In the genomic region with DNA sequence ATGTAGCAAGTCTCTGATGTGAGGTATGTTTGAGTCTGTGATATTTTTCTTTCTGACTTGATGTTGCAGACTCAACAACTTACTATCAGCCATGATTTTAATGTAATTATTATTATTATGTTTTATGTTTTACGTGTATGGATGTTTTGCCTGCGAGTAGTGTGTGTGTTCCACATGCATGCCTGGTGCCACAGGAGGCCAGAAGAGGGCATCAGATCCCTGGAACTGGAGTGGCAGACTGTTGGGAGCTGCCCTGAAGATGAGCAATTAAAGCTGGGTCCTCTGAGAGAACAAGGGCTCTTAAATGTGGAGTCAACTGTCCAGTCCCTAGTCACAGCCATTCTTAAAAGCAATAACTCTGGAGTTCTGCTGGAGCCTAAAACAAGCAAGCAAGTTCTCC, we compare ENCODE assay signal across 21 mouse cellular contexts.
DNase-seq lines count a peak whose midpoint lies in the region; ATAC-seq and TF ChIP-seq lines count a peak whose summit lies in the region.
"Had no signal": no experiment of that assay in that cellular context is flagged by ENCODE, and none has a peak within 500 bp of the region (broad histone marks: within the 10 kb centered on the region; RNA-seq: fewer than 3 reads in every experiment).

No protein-coding gene starts in this region.

- no peak overlapping the region for H3K9ac ChIP-seq in forebrain, postnatal 0 days
- no peak overlapping the region for H3K9ac ChIP-seq in forebrain, embryonic 15.5 days (replicated peaks)
- H3K9ac ChIP-seq in intestine, postnatal 0 days (ENCODE audit: low read depth, low read length) = no peak overlapping the region
- H3K9ac ChIP-seq in intestine, embryonic 15.5 days = no peak overlapping the region
- no peak overlapping the region for H3K9ac ChIP-seq in lung, postnatal 0 days (replicated peaks; ENCODE audit: low read depth)
- H3K9ac ChIP-seq: hindbrain, embryonic 13.5 days had no signal

- H3K4me1 ChIP-seq in forebrain, postnatal 0 days (ENCODE audit: insufficient read depth) = no peaks in the 10 kb centered on the region
- 0 out of 2 replicates have a peak, but pooled peaks cover 5% of the 10 kb centered on the region for H3K4me1 ChIP-seq in forebrain, embryonic 15.5 days
- H3K4me1 ChIP-seq in intestine, postnatal 0 days (replicated peaks; ENCODE audit: control insufficient read depth, insufficient read depth, low read length) = no peaks in the 10 kb centered on the region
- H3K4me1 ChIP-seq in intestine, embryonic 15.5 days (replicated peaks) = no peaks in the 10 kb centered on the region
- H3K4me1 ChIP-seq in lung, postnatal 0 days (ENCODE audit: insufficient read depth, low read depth, low read length) = no peaks in the 10 kb centered on the region
- H3K4me1 ChIP-seq: hindbrain, embryonic 13.5 days; megakaryocyte, embryonic 14.5 days had no signal

- peaks cover 10% of the 10 kb centered on the region for H3K36me3 ChIP-seq in forebrain, postnatal 0 days (ENCODE audit: insufficient read depth)
- peaks cover 15% of the 10 kb centered on the region for H3K36me3 ChIP-seq in forebrain, embryonic 15.5 days
- H3K36me3 ChIP-seq in intestine, postnatal 0 days (ENCODE audit: control insufficient read depth, insufficient read depth) = peaks cover 8% of the 10 kb centered on the region; the same call in 1 of the 2 replicates
- peaks cover 9% of the 10 kb centered on the region for H3K36me3 ChIP-seq in intestine, embryonic 15.5 days
- H3K36me3 ChIP-seq in lung, postnatal 0 days (ENCODE audit: insufficient read depth, low read length) = no peaks in the 10 kb centered on the region

- no peak overlapping the region for H3K4me3 ChIP-seq in forebrain, postnatal 0 days (ENCODE audit: low read depth, low read length)
- no peak overlapping the region for H3K4me3 ChIP-seq in forebrain, embryonic 15.5 days
- no peak overlapping the region for H3K4me3 ChIP-seq in intestine, postnatal 0 days (ENCODE audit: low read depth, low read length)
- H3K4me3 ChIP-seq in intestine, embryonic 15.5 days (replicated peaks) = no peak overlapping the region
- no peak overlapping the region for H3K4me3 ChIP-seq in lung, postnatal 0 days (ENCODE audit: low read depth, low read length)
- H3K4me3 ChIP-seq: hindbrain, embryonic 13.5 days; megakaryocyte, embryonic 14.5 days had no signal

- peak; percentile 49 for TF ChIP-seq CTCF in forebrain, postnatal 0 days (IDR thresholded peaks at IDR 0.05; ENCODE audit: low read depth)
- peak; percentile 52 for TF ChIP-seq CTCF in intestine, postnatal 0 days (IDR thresholded peaks at IDR 0.05; ENCODE audit: low read depth)
- TF ChIP-seq CTCF in lung, postnatal 0 days (IDR thresholded peaks at IDR 0.05) = peak; percentile 27
- TF ChIP-seq CTCF in brain, embryonic 14.5 days (IDR thresholded peaks at IDR 0.05; ENCODE audit: borderline replicate concordance, extremely low read depth, insufficient read depth, insufficient read length) = peak; percentile 37; the same call in 1 of the 2 replicates

- WGBS in forebrain, postnatal 0 days = 94% methylated on average over 2 of the region's 2 CpGs
- WGBS in forebrain, embryonic 15.5 days = 84% methylated on average over 2 of the region's 2 CpGs
- 86% methylated on average over 2 of the region's 2 CpGs for WGBS in intestine, postnatal 0 days
- WGBS in intestine, embryonic 15.5 days = 89% methylated on average over 2 of the region's 2 CpGs
- WGBS in lung, postnatal 0 days = 88% methylated on average over 2 of the region's 2 CpGs

- no peak for ATAC-seq in forebrain, postnatal 0 days
- ATAC-seq in forebrain, embryonic 15.5 days (replicated peaks) = no peak
- ATAC-seq in intestine, postnatal 0 days = no peak
- no peak for ATAC-seq in intestine, embryonic 15.5 days
- ATAC-seq in lung, postnatal 0 days = no peak

- no peak for TF ChIP-seq EP300 in lung, postnatal 0 days (IDR thresholded peaks at IDR 0.05)

- H3K4me2 ChIP-seq in forebrain, postnatal 0 days (ENCODE audit: low read depth) = no peak overlapping the region
- H3K4me2 ChIP-seq in forebrain, embryonic 15.5 days (replicated peaks) = no peak overlapping the region
- no peak overlapping the region for H3K4me2 ChIP-seq in intestine, postnatal 0 days (replicated peaks; ENCODE audit: low read depth)
- H3K4me2 ChIP-seq in intestine, embryonic 15.5 days (replicated peaks) = no peak overlapping the region
- no peak overlapping the region for H3K4me2 ChIP-seq in lung, postnatal 0 days (replicated peaks; ENCODE audit: low read depth, low read length)
- H3K4me2 ChIP-seq: hindbrain, embryonic 13.5 days; liver, embryonic 11.5 days had no signal

- no peak for DNase-seq in forebrain, postnatal 0 days
- no peak for DNase-seq in lung, postnatal 0 days (ENCODE audit: low spot score)
- DNase-seq in lung, postnatal 25 days (ENCODE audit: low spot score) = no peak
- DNase-seq in brain, embryonic 14.5 days (ENCODE audit: low read depth) = no peak
- DNase-seq in yolk sac, embryonic 10.5 days (ENCODE audit: low spot score) = no peak
- DNase-seq: adrenal gland, adult 8-10 months; cerebellum, adult 11 months; cerebellum, postnatal 36 days; gastrocnemius, postnatal 10 days; kidney, adult 18-20 months; kidney, postnatal 25 days; layer of hippocampus, adult 9-11 months; lung, postnatal 10 days; right cerebral cortex, adult 18-20 months; thymus, postnatal 14 days had no signal

- no peak for TF ChIP-seq POLR2A in brain, embryonic 14.5 days (IDR thresholded peaks at IDR 0.05; ENCODE audit: borderline replicate concordance, extremely low read depth, insufficient read depth, insufficient read length, poor library complexity, severe bottlenecking)

- no peaks in the 10 kb centered on the region for H3K27me3 ChIP-seq in forebrain, postnatal 0 days (ENCODE audit: insufficient read depth, low read length)
- H3K27me3 ChIP-seq in forebrain, embryonic 15.5 days = no peaks in the 10 kb centered on the region
- H3K27me3 ChIP-seq in intestine, postnatal 0 days (replicated peaks; ENCODE audit: control insufficient read depth, insufficient read depth, low read length) = no peaks in the 10 kb centered on the region
- H3K27me3 ChIP-seq in intestine, embryonic 15.5 days (replicated peaks) = no peaks in the 10 kb centered on the region
- H3K27me3 ChIP-seq in lung, postnatal 0 days (replicated peaks; ENCODE audit: insufficient read depth, low read length) = no peaks in the 10 kb centered on the region
- H3K27me3 ChIP-seq: hindbrain, embryonic 13.5 days; megakaryocyte, embryonic 14.5 days had no signal

- 0 out of 2 replicates have a peak, but pooled peaks cover 8% of the 10 kb centered on the region for H3K9me3 ChIP-seq in forebrain, postnatal 0 days (ENCODE audit: low read length)
- no peaks in the 10 kb centered on the region for H3K9me3 ChIP-seq in forebrain, embryonic 15.5 days
- H3K9me3 ChIP-seq in intestine, postnatal 0 days (ENCODE audit: control insufficient read depth) = no peaks in the 10 kb centered on the region
- H3K9me3 ChIP-seq in intestine, embryonic 15.5 days = no peaks in the 10 kb centered on the region
- no peaks in the 10 kb centered on the region for H3K9me3 ChIP-seq in lung, postnatal 0 days (ENCODE audit: low read length)

- H3K27ac ChIP-seq in forebrain, postnatal 0 days (ENCODE audit: low read depth, low read length) = no peak overlapping the region
- H3K27ac ChIP-seq in forebrain, embryonic 15.5 days (replicated peaks) = no peak overlapping the region
- no peak overlapping the region for H3K27ac ChIP-seq in intestine, postnatal 0 days (ENCODE audit: low read depth, low read length)
- no peak overlapping the region for H3K27ac ChIP-seq in intestine, embryonic 15.5 days
- no peak overlapping the region for H3K27ac ChIP-seq in lung, postnatal 0 days (ENCODE audit: low read length)
- H3K27ac ChIP-seq: hindbrain, embryonic 13.5 days had no signal
